Mouse (Mus musculus): ENCODE data around the gene Gm15093.
"Not testable (repeated sequence)": the region's sequence is repeated elsewhere in the genome, so short reads cannot be mapped to it uniquely, and the experiment has no call there.

Gm15093 gene

DNA sequence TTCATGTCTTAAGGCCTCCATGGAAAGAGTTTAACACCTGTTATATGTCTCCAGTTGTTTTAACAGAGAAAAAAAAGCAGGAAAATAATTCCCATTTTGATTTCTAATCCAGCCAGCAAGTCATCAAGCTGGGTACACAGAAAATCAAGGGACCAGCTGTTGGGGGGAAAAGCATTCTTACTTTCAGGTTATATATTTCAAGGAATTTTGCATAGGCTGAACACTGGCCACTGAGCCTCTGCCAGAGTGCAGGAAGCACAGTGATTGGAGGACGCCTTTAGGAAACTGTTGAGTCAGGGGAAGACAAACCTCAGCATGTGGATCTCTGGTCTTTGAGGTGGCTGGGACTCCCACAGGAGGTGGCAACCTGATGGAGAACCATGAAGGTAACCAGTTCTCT is at the start of gene Gm15093:
Gene Gm15093 (plus strand): TSS at position 301 of the 400 bp plus-strand sequence.
- DNase-seq (ENCODE audit: extremely low read depth, low read depth) = not testable (repeated sequence)
